Mouse (Mus musculus): ENCODE data around the gene Coasy.
"Not testable (repeated sequence)": the region's sequence is repeated elsewhere in the genome, so short reads cannot be mapped to it uniquely, and the experiment has no call there.

The Coasy gene

DNA sequence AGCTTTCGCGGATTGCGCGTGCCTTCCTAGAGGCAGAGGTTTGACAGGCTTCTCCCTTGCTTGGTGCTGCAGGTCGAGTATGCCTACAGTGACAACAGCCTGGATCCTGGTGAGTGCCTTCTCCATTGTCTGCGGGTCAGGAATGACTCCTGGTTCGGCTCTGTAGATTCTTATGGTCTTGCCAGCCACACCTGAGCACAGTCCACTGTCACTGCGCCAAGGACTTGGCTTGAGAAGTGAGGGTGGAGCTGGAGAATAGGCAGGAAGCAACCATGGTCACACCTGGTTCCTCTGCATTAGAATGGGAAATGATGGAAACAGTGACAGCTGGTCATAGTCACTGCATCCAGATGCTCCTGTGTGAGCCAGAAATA lies 5.3 kb downstream of the Coasy start:
- DNase-seq (ENCODE audit: low read depth, low spot score), result no peak

DNA sequence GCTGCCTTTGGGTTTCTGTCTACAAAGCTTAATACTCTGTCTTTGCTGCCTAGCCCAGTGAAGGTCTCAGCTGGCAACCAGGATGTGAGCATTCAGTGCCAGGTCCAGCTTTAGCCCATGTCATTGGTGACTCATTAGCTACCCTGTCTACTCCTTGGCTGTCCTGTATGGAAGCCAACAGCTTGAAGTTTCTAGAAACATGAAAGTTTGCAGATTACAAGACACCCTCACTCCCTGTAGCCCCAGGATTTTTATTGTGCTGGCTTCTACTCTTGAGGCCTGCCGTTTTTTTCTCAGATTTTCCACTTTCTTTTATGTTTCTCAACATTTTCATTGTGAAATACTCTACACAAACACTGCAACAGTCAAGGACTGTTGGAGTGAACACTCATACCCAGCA lies 7.6 kb downstream of the Coasy start:
- no peak for DNase-seq (ENCODE audit: low read depth, low spot score)

DNA sequence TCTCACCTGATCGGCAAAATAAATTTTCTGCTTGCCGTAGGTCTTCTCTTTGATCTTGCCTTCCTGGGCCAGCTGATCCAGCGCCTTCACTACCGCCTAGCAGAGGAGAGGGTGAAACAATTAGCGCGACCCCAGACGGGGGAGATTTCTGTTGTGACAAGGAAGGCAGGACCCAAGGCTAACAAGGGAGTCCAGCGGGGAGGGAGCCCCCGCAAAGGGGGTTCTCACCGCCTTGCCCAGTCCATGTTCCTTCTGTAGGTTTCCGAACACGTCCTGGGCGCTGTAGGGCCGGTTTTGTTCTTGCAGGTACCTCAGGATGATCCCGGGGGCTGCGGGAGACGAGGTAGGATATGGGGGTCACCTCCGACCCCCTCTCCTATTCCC lies 12.6 kb downstream of the Coasy start:
- DNase-seq (ENCODE audit: low read depth, low spot score), result no peak

DNA sequence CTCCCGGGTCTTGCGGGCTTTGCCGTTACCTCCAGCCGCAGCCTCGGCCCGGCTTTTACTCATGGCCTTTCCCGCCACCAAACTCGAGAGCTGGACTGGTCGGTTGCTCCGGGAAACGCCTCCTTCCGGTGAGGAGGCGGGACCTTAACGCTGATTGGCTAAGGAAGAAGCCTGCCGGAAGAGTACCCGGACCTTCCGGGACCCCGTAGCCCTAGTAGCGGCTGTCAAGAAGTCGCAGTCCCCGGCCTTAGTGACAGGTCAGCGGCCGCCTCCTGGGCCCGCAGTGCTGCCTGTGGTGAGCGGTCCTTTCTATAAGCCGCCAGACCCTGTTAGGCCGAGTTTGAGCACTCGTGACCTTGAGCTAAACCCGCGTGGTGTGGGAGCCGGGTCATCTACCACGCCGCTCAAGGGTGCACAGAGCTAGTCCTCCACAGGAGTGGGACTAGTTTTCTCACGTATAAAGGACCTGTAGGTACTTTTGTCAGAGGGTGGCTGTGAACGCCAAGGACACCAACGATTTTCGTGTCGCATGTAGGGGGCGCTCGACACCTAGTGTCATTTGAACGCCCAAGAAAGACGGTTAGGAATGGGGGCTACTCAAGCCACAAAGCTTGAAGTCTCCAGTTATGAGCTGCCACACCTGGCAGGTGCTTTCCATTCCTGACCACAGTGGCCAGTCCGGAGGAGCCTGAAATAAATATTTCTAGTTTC lies 13.1 kb downstream of the Coasy start, which contains the start of gene Psmc3ip:
Gene Psmc3ip (minus strand): TSS at position 123 of the 711 bp plus-strand sequence.
- peak; percentile 93 for DNase-seq (ENCODE audit: low read depth, low spot score)

DNA sequence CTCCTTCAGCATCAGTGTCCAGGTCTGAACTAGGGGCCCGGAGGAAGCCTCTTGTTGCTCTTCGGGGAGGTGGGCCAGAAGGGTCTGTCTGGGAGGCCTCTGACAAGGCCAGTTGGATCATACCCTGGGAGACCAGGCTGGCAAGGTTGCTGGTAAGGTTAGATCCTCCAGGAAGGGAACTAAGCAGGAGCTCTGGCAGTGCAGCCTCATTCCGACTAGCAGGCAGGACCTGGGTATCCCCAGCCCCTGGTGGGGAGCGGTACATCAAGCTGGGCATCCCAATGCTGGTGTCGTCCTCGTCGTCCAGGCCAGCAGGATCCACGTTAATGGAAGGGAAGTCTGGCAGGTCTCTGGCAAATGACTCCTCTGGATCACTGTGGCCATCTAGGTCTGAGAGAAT lies 15.9 kb downstream of the Coasy start:
- no peak for DNase-seq (ENCODE audit: low read depth, low spot score)

DNA sequence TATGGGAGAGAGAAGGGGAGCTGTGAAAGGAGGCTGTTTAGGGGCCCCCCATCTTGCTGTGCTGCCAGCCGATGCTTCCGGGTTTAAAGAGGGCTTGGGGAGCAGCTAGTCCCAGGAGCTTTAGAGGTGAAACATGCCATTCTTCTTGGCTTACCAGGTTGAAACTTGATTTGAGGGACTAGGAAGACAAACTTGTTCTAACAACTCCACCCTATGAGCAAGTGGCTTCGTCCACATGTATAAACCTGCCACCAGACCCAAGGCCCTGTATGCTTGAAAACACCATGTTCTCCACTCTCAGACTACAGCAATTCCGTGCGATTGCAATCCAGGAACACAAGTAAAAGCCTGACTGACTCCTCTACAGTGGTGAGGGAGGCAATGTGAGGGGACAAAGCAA lies 20.6 kb downstream of the Coasy start:
- DNase-seq (ENCODE audit: low read depth, low spot score), result no peak

DNA sequence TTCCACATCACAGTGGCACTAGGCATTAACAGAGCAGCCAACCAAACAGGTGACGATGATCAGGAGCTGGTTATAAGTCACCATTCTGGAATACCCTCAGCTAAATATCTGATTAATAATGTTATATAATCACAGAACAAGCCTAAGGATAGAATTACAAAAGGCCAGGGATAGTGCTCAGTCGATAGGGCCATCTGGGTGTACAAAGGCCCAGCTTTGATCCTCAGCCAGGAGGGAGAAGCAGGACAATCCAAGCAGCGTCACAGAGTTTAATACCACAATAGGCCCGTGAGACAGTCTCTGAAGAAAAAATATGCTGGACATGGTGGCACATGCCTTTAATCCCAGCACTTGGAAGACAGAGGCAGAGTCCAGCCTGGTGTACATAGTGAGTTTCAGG lies 27.0 kb downstream of the Coasy start:
- no peak for DNase-seq (ENCODE audit: low read depth, low spot score)

DNA sequence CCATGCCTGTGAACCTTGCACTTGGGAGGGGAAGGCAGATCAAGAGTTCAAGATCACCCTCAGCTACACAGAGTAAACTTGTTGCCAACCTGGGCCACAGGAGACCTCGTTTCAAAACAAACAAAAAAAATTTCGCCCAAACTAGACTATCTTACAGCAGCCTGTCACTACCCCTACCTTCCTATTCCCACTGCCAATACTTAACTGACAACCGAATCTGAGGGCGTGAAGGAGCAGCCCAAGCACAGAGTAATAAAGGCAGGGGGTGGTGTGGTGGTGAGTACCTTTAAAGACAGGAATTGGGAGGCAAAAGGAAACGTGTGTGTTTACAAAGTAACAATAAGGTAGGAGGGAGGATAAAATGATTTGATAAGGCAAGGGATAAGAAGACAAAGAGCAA lies 28.3 kb downstream of the Coasy start:
- DNase-seq (ENCODE audit: low read depth, low spot score), result no peak

DNA sequence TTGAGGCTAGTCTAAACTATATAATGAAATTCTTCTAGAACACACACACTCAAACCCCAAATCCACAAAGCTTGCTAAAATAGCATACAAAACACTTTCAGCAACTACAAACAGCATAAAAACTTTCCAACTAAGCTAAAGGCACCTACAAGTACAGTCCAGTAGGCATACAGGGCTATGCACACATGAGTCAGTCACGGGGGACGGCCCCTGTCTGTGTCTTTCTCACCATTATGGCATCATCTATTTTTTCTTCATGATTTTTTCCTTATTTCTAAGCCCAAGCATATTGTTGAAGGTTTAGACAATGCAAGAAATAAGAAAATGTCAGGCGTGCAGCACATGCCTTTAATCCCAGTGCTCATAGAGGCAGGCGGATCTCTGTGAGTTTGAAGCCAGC lies 28.8 kb downstream of the Coasy start:
- no peak for DNase-seq (ENCODE audit: low read depth, low spot score)

DNA sequence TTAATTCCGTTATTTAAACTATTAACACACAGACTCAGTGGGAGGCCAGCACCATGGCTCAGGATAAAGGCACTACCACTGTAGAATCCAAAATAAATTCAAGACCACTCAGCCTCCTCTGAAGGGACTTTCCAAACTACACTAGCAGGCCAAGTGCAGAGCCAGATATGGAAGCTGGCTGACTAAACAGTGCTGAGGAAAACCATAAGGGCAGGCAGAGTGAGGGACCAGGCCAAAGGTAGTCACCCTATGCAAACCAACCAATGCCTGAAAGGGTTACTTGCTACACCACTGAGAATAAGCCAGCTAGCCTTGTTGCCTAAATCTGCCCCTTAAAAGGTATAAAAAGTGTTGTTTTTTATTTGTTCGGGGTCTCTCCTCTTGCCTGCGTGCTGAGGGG lies 29.8 kb downstream of the Coasy start:
- DNase-seq (ENCODE audit: low read depth, low spot score), result no peak

DNA sequence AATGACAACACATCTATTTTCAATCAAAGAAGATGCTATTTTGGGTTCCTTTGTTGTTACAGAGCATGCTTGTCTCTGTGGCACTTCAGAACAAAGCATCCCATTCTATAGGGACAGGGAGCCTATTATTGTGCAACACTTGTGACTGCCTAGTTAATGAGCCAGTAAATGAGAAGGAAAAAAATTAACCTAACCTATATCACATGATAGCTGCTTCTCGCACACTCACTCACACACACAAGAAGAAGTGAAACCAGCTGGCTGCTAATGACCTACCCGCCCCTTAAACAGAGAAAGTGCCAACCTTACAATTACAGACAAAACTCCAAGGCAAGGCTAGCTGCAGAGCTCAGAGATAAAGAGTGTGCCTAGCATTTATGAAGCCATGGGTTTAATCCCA lies 33.2 kb downstream of the Coasy start:
- no peak for DNase-seq (ENCODE audit: low read depth, low spot score)

DNA sequence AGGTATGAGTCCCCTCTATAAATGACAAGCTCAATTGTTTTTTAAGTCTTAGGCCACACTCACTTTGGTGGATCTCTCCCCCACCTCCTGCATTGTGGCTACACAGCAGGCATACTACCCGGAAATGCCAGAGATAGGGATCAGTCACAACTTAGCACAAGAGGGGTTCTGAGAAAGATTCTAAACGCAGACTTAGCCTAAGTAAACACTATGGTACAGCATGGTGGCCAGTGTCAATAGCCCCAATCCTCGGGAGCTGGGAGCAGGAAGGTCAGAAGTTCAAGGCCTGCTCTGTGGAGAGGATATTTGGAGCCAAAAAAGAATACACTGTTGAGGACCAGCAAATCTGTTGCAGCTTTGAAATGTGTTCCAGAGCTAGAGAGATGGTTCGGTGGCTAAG lies 35.7 kb downstream of the Coasy start:
- DNase-seq (ENCODE audit: low read depth, low spot score), result no peak

DNA sequence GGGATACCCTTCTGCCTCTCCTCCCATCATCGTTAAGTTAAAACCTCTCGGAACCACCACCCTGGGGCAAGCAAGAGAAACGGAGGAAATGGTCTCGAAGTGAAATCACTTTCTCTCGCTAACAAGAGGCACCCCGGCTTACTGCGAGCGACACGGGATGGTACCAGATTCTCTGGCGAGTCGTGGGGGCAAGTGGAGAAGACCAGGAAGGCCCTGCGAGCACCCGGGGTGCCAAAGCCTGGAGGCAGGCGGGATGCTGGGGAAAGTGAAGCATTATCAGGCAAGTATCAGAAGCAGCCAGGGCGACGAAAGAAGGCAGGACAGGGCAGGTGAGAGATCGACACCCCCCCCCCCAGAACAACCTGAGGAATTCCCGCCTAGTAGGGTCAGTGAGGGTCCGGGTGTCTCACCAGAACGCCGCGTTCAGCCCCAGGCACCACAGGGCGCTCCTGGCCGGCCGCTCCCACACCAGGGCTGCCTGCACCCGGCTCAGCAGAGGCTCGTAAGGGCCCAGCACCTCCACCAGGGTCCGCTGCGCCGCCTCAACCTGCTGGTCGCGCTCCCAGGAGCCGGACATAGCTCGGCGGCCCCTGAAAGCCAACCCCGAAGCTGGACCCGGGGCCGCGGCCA lies 36.9 kb downstream of the Coasy start:
- DNase-seq (ENCODE audit: low read depth, low spot score), result no peak

DNA sequence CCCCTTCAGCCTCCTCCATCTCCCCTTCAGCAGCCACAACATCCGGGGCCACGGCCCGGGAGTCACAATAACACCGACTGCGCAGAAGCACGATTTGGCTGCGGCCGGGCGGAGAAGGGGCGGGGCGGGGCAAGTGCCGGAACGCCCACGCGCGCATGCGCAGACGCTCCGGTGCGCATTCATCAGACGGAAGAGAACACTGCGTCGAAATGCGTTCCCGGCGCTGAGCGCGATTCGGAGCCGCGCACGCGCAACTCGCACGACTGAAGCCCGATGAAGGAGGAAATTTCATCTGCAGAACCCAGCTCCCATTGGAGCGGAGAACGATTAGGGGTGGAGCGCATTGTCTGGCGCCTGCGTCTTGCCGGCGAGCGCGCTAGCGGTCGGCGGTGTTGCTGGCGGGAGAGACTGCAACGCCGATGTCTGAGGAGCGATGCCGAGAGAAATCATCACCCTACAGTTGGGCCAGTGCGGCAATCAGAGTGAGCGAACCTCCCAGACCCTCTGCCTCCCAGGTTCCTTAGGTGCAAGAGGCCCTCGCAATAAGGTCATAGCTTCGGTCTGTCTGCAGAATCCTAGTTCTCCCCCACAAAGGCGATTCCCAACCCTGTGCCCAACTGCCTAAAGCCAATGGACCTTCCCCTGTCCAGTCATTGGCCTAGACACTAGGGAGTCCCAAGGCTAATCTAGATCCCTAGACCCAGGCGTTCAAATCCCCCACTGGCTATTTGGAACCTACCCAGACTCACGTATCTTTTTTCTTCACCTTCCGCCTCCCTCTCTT lies 37.6 kb downstream of the Coasy start, which contains the start of the genes Retreg3 and Tubg1:
Gene Retreg3 (minus strand): TSS at position 133 of the 784 bp plus-strand sequence.
Gene Tubg1 (plus strand): TSS at position 178 of the 784 bp plus-strand sequence.
- DNase-seq (ENCODE audit: low read depth, low spot score), result peak; percentile 100

DNA sequence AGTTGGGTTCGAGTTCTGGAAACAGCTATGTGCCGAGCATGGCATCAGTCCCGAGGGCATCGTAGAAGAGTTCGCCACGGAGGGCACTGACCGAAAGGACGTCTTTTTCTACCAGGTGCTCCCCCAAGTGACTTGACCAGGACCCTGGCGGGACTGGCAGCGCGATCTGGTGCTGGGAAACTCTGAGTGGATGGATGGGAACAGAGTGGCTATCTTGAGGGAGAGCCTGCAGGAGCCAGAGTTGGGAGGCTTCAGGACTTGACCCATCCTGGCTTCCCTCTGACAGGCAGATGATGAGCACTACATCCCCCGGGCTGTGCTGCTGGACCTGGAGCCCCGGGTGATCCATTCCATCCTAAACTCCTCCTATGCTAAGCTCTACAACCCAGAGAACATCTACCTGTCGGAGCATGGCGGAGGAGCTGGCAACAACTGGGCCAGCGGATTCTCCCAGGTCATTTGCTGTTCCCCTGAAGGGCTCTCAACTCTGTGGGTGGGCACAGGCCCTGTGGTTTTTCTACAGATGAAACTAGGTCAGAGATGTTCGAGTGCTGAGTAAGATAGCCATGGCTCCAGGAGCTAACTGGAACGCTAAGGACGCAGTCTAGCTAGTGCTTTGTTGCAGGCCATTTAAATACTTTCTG lies 38.3 kb downstream of the Coasy start:
- no peak for DNase-seq (ENCODE audit: low read depth, low spot score)

DNA sequence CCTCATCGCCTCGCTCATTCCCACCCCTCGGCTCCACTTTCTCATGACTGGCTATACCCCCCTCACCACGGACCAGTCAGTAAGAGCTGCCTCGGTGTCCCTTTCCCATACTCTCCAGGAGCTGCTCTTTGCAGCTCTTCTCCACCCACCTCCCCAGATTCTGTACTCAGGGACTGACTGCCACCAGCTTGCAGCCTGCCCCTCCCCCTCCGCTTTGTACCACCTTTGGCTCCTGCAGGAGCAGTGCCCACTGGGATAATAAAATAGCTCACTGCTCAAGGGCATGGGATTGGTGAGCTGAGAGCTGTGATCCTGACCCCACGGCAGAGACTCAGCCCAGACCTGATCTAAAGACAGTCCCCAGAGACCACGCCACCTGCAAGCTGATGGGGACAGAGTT lies 42.1 kb downstream of the Coasy start:
- DNase-seq (ENCODE audit: low read depth, low spot score), result not testable (repeated sequence)

DNA sequence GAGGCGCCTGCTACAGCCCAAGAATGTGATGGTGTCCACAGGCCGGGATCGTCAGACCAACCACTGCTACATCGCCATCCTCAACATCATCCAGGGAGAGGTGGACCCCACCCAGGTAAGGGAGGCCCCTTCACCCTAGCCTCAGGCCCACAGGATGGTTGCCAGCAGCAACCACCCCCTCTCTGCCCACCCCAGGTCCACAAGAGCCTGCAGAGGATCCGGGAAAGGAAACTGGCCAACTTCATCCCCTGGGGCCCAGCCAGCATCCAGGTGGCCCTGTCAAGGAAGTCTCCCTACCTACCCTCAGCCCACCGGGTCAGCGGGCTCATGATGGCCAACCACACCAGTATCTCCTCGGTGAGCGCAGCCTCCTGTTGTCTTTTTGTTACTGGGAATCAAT lies 42.6 kb downstream of the Coasy start:
- not testable (repeated sequence) for DNase-seq (ENCODE audit: low read depth, low spot score)

DNA sequence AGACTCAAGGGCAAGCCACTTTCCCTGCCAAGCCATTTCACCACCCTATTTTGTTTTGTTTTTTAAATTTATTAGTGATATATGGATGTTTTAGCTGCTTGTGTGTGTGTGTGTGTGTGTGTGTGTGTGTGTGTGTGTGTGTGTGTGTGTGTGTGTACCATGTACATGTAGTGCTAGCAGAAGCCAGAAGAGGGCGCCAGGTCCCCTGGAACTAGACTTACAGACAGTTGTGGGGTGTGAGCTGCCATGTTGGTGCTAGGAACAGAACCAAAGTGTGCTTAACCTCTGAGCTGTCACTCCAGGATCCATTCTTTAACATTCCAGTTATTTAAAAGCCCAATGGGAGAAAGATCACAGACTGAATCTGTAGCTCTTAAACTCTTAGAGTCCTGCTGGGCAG lies 44.7 kb downstream of the Coasy start:
- peak; percentile 73 for DNase-seq (ENCODE audit: low read depth, low spot score)

DNA sequence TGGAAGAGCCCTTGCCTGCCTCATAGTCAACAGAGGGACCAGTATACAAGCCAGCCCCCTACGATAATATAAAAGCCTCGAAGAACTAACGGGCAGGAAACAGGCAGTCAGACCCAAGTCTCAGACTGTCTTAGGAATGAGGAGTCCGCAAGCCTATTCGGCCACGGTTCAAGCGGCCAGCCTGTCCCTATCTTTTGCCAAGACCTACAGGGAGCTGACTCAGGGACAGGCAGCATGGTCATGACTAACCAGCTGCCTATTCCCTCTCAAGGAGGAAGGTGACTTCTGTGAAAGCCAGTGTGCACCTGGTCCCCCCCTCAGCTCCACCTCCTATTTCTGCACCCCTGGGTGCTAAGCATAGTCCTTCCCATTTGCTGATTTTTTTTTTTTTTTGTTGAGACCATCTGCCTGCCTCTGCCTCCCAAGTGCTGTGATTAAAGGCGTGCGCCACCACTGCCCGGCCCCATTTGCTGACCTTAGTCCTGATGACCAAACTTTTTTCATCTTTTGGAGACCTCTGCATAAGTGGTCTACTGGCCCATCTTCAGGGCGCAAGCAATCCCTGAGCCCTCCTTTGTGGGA lies 46.7 kb downstream of the Coasy start:
- DNase-seq (ENCODE audit: low read depth, low spot score), result no peak

DNA sequence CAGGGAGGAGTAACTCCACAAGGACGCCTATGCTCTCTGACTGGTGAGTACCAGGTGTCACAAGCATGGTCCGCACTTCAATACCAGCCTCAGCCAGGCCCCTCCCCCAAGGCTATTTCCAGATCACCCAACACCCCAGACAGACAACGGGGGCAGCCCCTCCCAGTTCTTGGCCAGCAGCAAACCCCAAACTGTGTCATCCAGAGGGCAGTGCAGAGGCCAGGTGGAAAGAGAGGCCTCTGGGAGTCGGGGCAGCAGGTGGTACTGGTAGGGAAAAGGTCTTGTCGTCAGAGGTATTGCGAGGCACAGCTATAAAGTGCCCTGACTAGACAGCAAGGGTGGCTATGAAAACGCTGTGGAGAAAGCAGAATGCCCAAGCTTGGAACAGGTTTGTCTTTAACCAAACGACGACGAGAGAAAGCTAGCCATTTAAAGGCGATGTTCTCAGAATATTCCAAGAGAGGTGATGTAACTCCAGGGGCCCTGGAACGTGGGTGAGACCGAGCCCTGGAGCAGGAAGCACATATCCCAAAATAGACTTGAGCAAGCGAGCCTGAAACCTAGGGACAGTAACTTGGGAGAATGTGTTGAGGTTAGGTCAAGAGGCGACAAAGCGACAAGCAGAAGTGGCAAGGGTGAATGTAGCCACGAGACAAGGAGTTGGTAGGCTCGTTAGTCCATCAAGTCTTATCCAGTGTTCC lies 47.8 kb downstream of the Coasy start:
- DNase-seq (ENCODE audit: low read depth, low spot score), result no peak

DNA sequence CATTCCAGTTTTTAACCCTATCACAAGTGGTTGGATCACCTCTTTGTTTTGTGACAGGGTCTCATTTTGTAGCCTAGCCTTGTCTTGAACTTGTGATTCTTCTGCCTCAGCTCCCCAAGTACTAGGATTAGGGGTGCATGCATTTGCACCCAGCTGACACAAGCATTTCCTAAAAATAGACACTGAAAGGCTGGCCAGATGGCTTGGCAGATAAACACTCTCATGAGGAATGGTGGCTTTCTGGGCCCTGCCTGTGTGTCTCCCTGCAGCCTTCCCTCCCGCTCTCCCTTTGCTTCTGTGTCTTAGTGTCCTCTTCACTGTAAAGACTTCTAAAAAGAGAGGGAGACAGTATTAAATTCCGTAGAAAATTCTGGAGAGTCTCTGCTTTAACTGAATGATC lies 48.8 kb downstream of the Coasy start:
- no peak for DNase-seq (ENCODE audit: low read depth, low spot score)

Measured in ES-CJ7 (cell line).